Mouse (Mus musculus) limb, embryonic 14.5 days (tissue): Measurements from ENCODE around the gene Trmt44. TPM values are rescaled to one million over a fixed set of nuclear protein-coding genes. Genes with fewer than 3 reads are reported as not detected.

Experiments used
- ATAC-seq: fragments of 200-750 bp; cut with Nextera tagmentation; 2 replicates; pipeline ENCODE4 v1.8.0; 2017; ENCODE audit warnings: low read depth, moderate number of reproducible peaks, moderate TSS enrichment; ENCODE audit not compliant: low FRiP score
- DNase-seq: peaks from one replicate; pipeline ENCODE4 v3.0.0-alpha.2; 2015; ENCODE audit warnings: low spot score
- H3K27ac ChIP-seq: fragments of 300-500 bp; sonication (generic); replicated peaks from 2 replicates; pipeline ENCODE4 v1.5.1; 2014; ENCODE audit warnings: low read depth, mild to moderate bottlenecking, low read length, moderate library complexity, mixed read lengths
- H3K27me3 ChIP-seq: fragments of 300-500 bp; sonication (generic); 2 replicates; pipeline ENCODE4 v1.6.1; 2014; ENCODE audit warnings: low read length, mixed read lengths; ENCODE audit not compliant: control insufficient read depth, insufficient read depth
- H3K36me3 ChIP-seq: fragments of 300-500 bp; sonication (generic); 2 replicates; pipeline ENCODE4 v1.6.1; 2014; ENCODE audit warnings: mild to moderate bottlenecking, low read length, moderate library complexity, mixed read lengths; ENCODE audit not compliant: control insufficient read depth, insufficient read depth
- H3K4me1 ChIP-seq: fragments of 300-500 bp; sonication (generic); 2 replicates; pipeline ENCODE4 v1.6.1; 2014; ENCODE audit warnings: antibody characterized with exemption, low read length, mixed read lengths; ENCODE audit not compliant: control insufficient read depth, insufficient read depth
- H3K4me2 ChIP-seq: fragments of 300-500 bp; sonication (generic); replicated peaks from 2 replicates; pipeline ENCODE4 v1.6.1; 2014; ENCODE audit warnings: low read depth, mild to moderate bottlenecking, low read length, moderate library complexity; ENCODE audit not compliant: severe bottlenecking
- H3K4me3 ChIP-seq: fragments of 300-500 bp; sonication (generic); replicated peaks from 2 replicates; pipeline ENCODE4 v1.5.1; 2014; ENCODE audit warnings: low read length
- H3K9ac ChIP-seq: fragments of 300-500 bp; sonication (generic); 2 replicates; pipeline ENCODE4 v1.6.1; 2014; ENCODE audit warnings: mild to moderate bottlenecking, low read depth, low read length, moderate library complexity; ENCODE audit not compliant: severe bottlenecking
- H3K9me3 ChIP-seq: fragments of 300-500 bp; sonication (generic); 2 replicates; pipeline ENCODE4 v1.6.1; 2016; ENCODE audit warnings: low read length; ENCODE audit not compliant: control insufficient read depth
- POLR2A ChIP-seq: fragments of 200-500 bp; IDR thresholded peaks from 2 replicates; pipeline ENCODE4 v1.8.0; 2012; ENCODE audit warnings: inconsistent platforms, mild to moderate bottlenecking, moderate library complexity, borderline replicate concordance; ENCODE audit not compliant: insufficient read depth, insufficient read length; ENCODE audit errors: extremely low read depth
- WGBS: fragments of 180-500 bp; shearing (Covaris S2); extraction: QIAGEN DNeasy Blood & Tissue Kit; methylation state at CpG from one replicate; pipeline ENCODE4 v1.1.7; 2014; 5-methylcytosine and 5-hydroxymethylcytosine counted together
- polyA plus RNA-seq, 2 experiments: library from polyadenylated mRNA; depleted of rRNA in 1 of 2; stranded (reverse) in 1 of 2; unstranded in 1 of 2; fragments of >200 nt; fragmentation: Nextera tagmentation in 1 of 2; extraction: Ambion mirVana in 1 of 2; gene quantifications; 2 replicates each; pipeline versions ENCODE4 v1.2.1 to v1.2.3; 2012 to 2014

The Trmt44 gene
- polyA plus RNA-seq, 2 experiments: 7.6 to 8.3 TPM

DNA sequence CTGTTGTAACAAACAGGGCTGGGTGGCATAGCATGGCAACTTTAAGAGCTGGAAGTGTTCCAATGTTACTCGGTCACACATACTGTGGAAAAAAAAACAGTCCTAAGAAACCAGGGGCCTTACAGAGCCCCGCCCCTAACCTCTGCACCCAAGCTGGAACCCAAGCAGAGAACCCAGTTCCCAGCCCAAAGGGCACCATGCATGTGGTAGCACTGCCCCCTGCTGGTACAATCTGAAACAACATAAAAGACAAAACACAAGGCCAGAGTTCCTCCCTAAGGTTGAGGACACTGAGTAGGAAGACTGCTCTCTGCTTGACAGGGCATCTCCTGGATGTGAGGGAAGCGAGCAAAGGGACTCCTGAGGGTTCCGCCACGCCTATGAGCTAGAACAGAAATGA, 64.3 kb downstream of the Trmt44 start:
- Histone ChIP-seq H3K4me2 (no peak overlapping the region), H3K4me1 (no peaks in the 10 kb centered on the region), H3K27ac (no peak overlapping the region), H3K9ac (no peak overlapping the region), H3K27me3 (no peaks in the 10 kb centered on the region), H3K4me3 (no peak overlapping the region), H3K36me3 (no peaks in the 10 kb centered on the region), H3K9me3 (no peaks in the 10 kb centered on the region)
- DNase-seq (peak; percentile 50), ATAC-seq (0 out of 2 replicates have a peak, but pooled peaks have one; percentile 12)
- WGBS: 23% methylated on average over 5 of the region's 5 CpGs
- no peak for TF ChIP-seq POLR2A

Other genes with a start within 250 kb of the Trmt44 start
- gene Hmx1, start 186.0 kb downstream of the Trmt44 start, polyA plus RNA-seq (2012; rRNA removed): 0.09 and 0.10 TPM in 2 replicates
- 0.37 TPM in 1 of 2 replicates, not detected in the other for gene Hmx1, start 186.0 kb downstream of the Trmt44 start, polyA plus RNA-seq (2014; fragmentation: Nextera tagmentation; extraction: Ambion mirVana)
- 9.9 and 10.1 TPM in 2 replicates for gene Cpz, start 49.4 kb downstream of the Trmt44 start, polyA plus RNA-seq (2012; rRNA removed)
- 5.6 and 7.8 TPM in 2 replicates for gene Cpz, start 49.4 kb downstream of the Trmt44 start, polyA plus RNA-seq (2014; fragmentation: Nextera tagmentation; extraction: Ambion mirVana)
- gene Acox3, start 8.0 kb upstream of the Trmt44 start, polyA plus RNA-seq (2012; rRNA removed): 31.1 and 31.3 TPM in 2 replicates
- 14.2 and 15.0 TPM in 2 replicates for gene Acox3, start 8.0 kb upstream of the Trmt44 start, polyA plus RNA-seq (2014; fragmentation: Nextera tagmentation; extraction: Ambion mirVana)
- 48.8 and 73.1 TPM in 2 replicates for gene Htra3, start 104.7 kb upstream of the Trmt44 start, polyA plus RNA-seq (2012; rRNA removed)
- gene Htra3, start 104.7 kb upstream of the Trmt44 start, polyA plus RNA-seq (2014; fragmentation: Nextera tagmentation; extraction: Ambion mirVana): 49.2 and 59.2 TPM in 2 replicates
- gene Sh3tc1, start 164.9 kb upstream of the Trmt44 start, polyA plus RNA-seq (2012; rRNA removed): 2.9 and 3.5 TPM in 2 replicates
- gene Sh3tc1, start 164.9 kb upstream of the Trmt44 start, polyA plus RNA-seq (2014; fragmentation: Nextera tagmentation; extraction: Ambion mirVana): 4.6 and 5.2 TPM in 2 replicates
- 3.8 and 4.7 TPM in 2 replicates for gene Ablim2, start 182.8 kb upstream of the Trmt44 start, polyA plus RNA-seq (2012; rRNA removed)
- gene Ablim2, start 182.8 kb upstream of the Trmt44 start, polyA plus RNA-seq (2014; fragmentation: Nextera tagmentation; extraction: Ambion mirVana): 1.8 and 1.9 TPM in 2 replicates